Mouse (Mus musculus): ENCODE results near the gene Fam216a.

DNA sequence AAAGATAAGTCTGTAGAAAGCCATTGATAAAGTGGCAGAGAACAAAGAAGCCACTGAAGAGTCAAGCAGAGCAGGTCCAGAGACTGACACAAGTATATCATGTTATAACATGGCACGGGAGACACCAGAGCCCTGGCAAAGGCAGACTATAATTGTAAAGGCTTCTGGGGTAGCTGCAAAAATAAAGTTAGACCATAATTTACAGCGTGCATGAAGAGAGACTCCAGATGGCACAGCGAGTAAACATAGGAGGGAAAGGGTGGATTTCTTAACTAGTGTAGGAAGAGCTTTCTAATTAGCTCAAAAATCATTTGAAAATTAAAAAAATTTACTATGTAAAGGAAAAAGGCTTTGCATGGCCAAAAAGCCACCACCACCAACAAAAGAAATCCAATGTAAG lies 44.9 kb downstream of the Fam216a start:
- TF ChIP-seq POLR2A (IDR thresholded peaks at IDR 0.05; ENCODE audit: insufficient read depth, low read length) = no peak
- TF ChIP-seq EP300 (IDR thresholded peaks at IDR 0.05; ENCODE audit: insufficient read depth, low read depth, low read length) = no peak
- no peak for TF ChIP-seq CTCF (IDR thresholded peaks at IDR 0.05; ENCODE audit: low read depth, low read length)
